Mouse (Mus musculus) lung, postnatal 0 days (tissue): ENCODE measurements around the gene Fxyd3.

Experiments
- CTCF ChIP-seq: IDR thresholded peaks from 2 replicates; pipeline ENCODE4 v1.5.1; 2016; ENCODE audit warnings: antibody characterized with exemption, mild to moderate bottlenecking
- EP300 ChIP-seq: IDR thresholded peaks from 2 replicates; pipeline ENCODE4 v1.6.1; 2016; ENCODE audit warnings: antibody characterized with exemption, mild to moderate bottlenecking, control low read depth

DNA sequence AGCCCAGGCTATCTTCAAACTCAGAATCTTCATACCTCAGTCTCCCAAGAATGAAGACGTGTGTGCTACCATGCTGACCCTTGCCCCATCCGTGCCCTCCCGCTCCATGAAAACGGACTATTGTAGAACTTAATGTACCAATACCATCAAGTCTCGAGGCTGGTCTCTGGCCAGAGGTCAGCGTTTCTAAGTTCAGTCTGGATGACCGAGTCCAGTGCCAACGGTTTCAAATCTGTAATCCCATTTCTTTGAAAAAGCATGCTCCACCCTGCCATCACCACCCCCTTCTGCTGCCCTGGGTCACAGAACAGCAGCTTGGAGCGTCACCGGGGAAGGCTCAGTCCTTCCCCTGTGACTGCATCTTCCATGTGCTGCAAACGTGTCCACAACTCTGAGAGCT is 31.3 kb upstream of the Fxyd3 start:
- TF ChIP-seq CTCF, result no peak
- no peak for TF ChIP-seq EP300
